Mouse (Mus musculus) midbrain, embryonic 15.5 days (tissue): ENCODE data around the gene Sh3kbp1. TPM values are rescaled to one million over a fixed set of nuclear protein-coding genes. Genes with fewer than 3 reads are reported as not detected.

Source experiments
- ATAC-seq: fragments of 200-750 bp; cut with Nextera tagmentation; replicated peaks from 2 replicates; pipeline ENCODE4 v1.8.0; 2017; ENCODE audit warnings: moderate TSS enrichment
- H3K27ac ChIP-seq: fragments of 300-500 bp; sonication (generic); 2 replicates; pipeline ENCODE4 v1.5.1; 2015; ENCODE audit warnings: mild to moderate bottlenecking, inconsistent platforms
- H3K27me3 ChIP-seq: fragments of 300-500 bp; sonication (generic); replicated peaks from 2 replicates; pipeline ENCODE4 v1.6.1; 2015; ENCODE audit warnings: inconsistent platforms
- H3K36me3 ChIP-seq: fragments of 300-500 bp; sonication (generic); replicated peaks from 2 replicates; pipeline ENCODE4 v1.6.1; 2015; ENCODE audit warnings: inconsistent platforms
- H3K4me1 ChIP-seq: fragments of 300-500 bp; sonication (generic); 2 replicates; pipeline ENCODE4 v1.6.1; 2015; ENCODE audit warnings: inconsistent platforms
- H3K4me2 ChIP-seq: fragments of 300-500 bp; sonication (generic); 2 replicates; pipeline ENCODE4 v1.6.1; 2015; ENCODE audit warnings: inconsistent platforms, mild to moderate bottlenecking, moderate library complexity
- H3K4me3 ChIP-seq: fragments of 300-500 bp; sonication (generic); 2 replicates; pipeline ENCODE4 v1.5.1; 2015; ENCODE audit warnings: mild to moderate bottlenecking, inconsistent platforms
- H3K9ac ChIP-seq: fragments of 300-500 bp; sonication (generic); 2 replicates; pipeline ENCODE4 v1.6.1; 2015; ENCODE audit warnings: mild to moderate bottlenecking, inconsistent platforms
- H3K9me3 ChIP-seq: fragments of 300-500 bp; sonication (generic); 2 replicates; pipeline ENCODE4 v1.6.1; 2016; ENCODE audit warnings: inconsistent platforms
- WGBS: fragments of 180-500 bp; shearing (Covaris S2); methylation state at CpG from one replicate; pipeline ENCODE4 v1.1.7; 2015; ENCODE audit warnings: mixed read lengths; 5-methylcytosine and 5-hydroxymethylcytosine counted together
- polyA plus RNA-seq: library from polyadenylated mRNA; unstranded; fragments of >200 nt; fragmentation: Nextera tagmentation; extraction: Ambion mirVana; gene quantifications from 2 replicates; pipeline ENCODE4 v1.2.1, GENCODE M21; 2015

Gene Sh3kbp1
- polyA plus RNA-seq, 1 experiment from 2014 or later = 44.5 TPM

DNA sequence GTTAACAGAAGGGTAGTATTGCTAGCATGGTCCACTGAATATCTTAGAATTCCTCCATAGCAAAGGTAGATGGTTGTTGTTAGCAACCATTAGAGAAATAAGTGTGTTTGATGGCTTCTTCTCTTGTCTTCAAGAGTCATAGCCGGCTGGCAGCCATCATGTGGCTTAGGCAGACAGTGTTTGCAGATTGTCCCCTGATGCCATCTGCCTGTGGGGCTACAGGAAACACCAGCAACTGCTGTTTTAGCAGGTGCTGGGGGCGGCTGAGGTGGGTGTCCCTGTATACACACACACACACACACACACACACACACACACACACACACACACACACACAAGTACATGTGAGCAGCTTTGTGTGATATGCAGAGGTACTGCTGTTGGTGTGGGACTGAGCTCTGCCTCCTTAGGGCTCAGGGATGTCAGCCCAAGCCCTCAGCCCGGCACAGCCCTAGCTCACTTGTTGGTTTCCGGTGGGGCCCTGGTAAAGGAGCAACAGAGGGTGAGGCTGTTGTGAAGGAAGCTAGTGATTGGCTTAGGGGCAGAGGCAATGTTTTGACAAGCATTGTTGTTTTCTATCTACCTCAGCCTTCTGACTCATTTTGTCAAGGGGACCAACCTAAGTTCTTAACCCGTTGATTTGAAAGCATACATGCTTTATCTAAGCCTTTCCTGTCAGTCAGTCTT, 130.9 kb downstream of the Sh3kbp1 start:
- H3K9me3 ChIP-seq = no peaks in the 10 kb centered on the region
- H3K27me3 ChIP-seq = no peaks in the 10 kb centered on the region
- H3K4me2 ChIP-seq = no peak overlapping the region
- 89% methylated on average over 5 of the region's 5 CpGs for WGBS
- no peak overlapping the region for H3K9ac ChIP-seq
- H3K4me3 ChIP-seq = no peak overlapping the region
- no peaks in the 10 kb centered on the region for H3K4me1 ChIP-seq
- ATAC-seq = no peak
- H3K27ac ChIP-seq = no peak overlapping the region
- no peaks in the 10 kb centered on the region for H3K36me3 ChIP-seq

DNA sequence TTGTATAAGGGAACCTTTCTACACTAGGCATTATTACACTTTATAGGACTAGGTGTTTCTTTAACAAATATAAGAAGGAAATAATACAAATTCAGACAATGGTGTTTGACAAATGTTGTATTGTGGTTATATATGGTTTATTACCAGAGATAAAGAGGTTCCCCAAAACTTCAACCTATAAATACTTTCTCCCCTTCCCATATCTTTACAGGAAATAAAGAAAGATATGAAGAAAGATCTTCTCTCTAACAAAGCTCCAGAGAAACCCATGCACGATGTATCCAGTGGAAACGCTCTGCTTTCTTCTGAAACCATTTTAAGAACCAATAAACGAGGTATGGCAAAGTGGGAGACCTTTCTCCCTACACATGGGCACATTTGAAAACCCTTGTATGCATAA, 136.7 kb downstream of the Sh3kbp1 start:
- 80% methylated on average over 3 of the region's 3 CpGs for WGBS
- Histone ChIP-seq H3K9ac (no peak overlapping the region), H3K9me3 (no peaks in the 10 kb centered on the region), H3K27ac (no peak overlapping the region), H3K4me3 (no peak overlapping the region), H3K4me1 (no peaks in the 10 kb centered on the region), H3K4me2 (no peak overlapping the region), H3K36me3 (no peaks in the 10 kb centered on the region), H3K27me3 (no peaks in the 10 kb centered on the region)
- ATAC-seq = no peak

- Histone ChIP-seq H3K9ac (no peak overlapping the region), H3K4me1 (no peaks in the 10 kb centered on the region), H3K4me3 (no peak overlapping the region), H3K36me3 (no peaks in the 10 kb centered on the region), H3K9me3 (no peaks in the 10 kb centered on the region), H3K27me3 (no peaks in the 10 kb centered on the region), H3K27ac (no peak overlapping the region), H3K4me2 (no peak overlapping the region)
- 34% methylated on average over 1 of the region's 1 CpGs for WGBS
- ATAC-seq = no peak
Measured at GRCm38 (mm10) chrX:159765850-159766249, 138.8 kb downstream of the Sh3kbp1 start.

GRCm38 (mm10) chrX:159769005-159769404, 141.9 kb downstream of the Sh3kbp1 start:
- no peak overlapping the region for H3K27ac ChIP-seq
- no peak overlapping the region for H3K4me3 ChIP-seq
- no peaks in the 10 kb centered on the region for H3K9me3 ChIP-seq
- 46% methylated on average over 2 of the region's 2 CpGs for WGBS
- H3K36me3 ChIP-seq = no peaks in the 10 kb centered on the region
- no peaks in the 10 kb centered on the region for H3K4me1 ChIP-seq
- ATAC-seq = no peak
- H3K27me3 ChIP-seq = no peaks in the 10 kb centered on the region
- H3K4me2 ChIP-seq = no peak overlapping the region
- no peak overlapping the region for H3K9ac ChIP-seq

- H3K27me3 ChIP-seq = no peaks in the 10 kb centered on the region
- H3K36me3 ChIP-seq = no peaks in the 10 kb centered on the region
- H3K27ac ChIP-seq = no peak overlapping the region
- H3K4me2 ChIP-seq = no peak overlapping the region
- H3K9ac ChIP-seq = no peak overlapping the region
- no peaks in the 10 kb centered on the region for H3K9me3 ChIP-seq
- no peak overlapping the region for H3K4me3 ChIP-seq
- H3K4me1 ChIP-seq = no peaks in the 10 kb centered on the region
- 80% methylated on average over 3 of the region's 3 CpGs for WGBS
- no peak for ATAC-seq
Measured at GRCm38 (mm10) chrX:159769773-159770172, 142.7 kb downstream of the Sh3kbp1 start.

DNA sequence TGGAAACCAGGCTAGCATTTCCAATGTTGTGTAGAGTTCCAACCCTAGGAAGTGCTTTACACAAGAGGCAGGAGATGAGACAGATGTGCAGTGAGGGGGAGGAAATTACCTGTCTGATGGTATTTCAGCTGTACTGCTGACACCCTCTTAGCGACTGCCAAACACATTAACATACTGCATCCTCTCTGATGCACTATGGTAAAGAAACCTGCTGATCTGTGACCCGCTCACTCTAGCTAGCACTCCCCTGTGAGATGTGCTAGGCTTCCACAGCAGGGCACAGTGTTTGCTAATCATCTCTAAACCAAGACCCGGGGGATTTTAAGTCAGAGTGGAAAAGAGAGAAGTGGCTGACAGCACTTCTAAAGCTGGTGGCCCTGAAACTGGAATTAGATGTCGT, 145.1 kb downstream of the Sh3kbp1 start:
- H3K9me3 ChIP-seq = no peaks in the 10 kb centered on the region
- no peak overlapping the region for H3K4me2 ChIP-seq
- no peak for ATAC-seq
- H3K27ac ChIP-seq = no peak overlapping the region
- 54% methylated on average over 4 of the region's 4 CpGs for WGBS
- H3K4me1 ChIP-seq = no peaks in the 10 kb centered on the region
- H3K27me3 ChIP-seq = no peaks in the 10 kb centered on the region
- H3K4me3 ChIP-seq = no peak overlapping the region
- H3K9ac ChIP-seq = no peak overlapping the region
- no peaks in the 10 kb centered on the region for H3K36me3 ChIP-seq

DNA sequence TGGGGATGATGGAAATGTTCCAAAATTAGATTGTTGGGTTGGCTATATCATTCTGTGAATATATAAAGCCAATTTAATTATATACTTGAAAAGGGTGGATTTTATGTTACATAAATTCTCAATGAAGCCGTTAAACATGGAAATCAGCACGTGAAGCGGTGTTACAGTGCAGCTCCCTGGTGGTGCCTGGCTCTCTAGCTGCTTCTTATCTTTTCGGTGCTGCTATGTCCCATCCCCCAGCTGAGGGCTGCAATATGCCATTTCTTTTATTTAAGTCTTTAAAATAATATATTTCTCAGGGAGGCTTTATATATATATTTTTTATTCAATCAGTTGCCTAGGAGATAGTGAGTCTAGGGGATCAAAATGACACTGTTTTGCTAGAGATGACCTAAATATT, 148.0 kb downstream of the Sh3kbp1 start:
- H3K36me3 ChIP-seq = no peaks in the 10 kb centered on the region
- no peaks in the 10 kb centered on the region for H3K4me1 ChIP-seq
- no peak overlapping the region for H3K9ac ChIP-seq
- H3K4me2 ChIP-seq = no peak overlapping the region
- 49% methylated on average over 4 of the region's 4 CpGs for WGBS
- peak; percentile 75 for ATAC-seq
- no peak overlapping the region for H3K4me3 ChIP-seq
- H3K9me3 ChIP-seq = no peaks in the 10 kb centered on the region
- peak overlapping the region; percentile 45; the same call in 1 of the 2 replicates for H3K27ac ChIP-seq
- H3K27me3 ChIP-seq = no peaks in the 10 kb centered on the region

GRCm38 (mm10) chrX:159778787-159779186, 151.7 kb downstream of the Sh3kbp1 start:
- no peak for ATAC-seq
- Histone ChIP-seq H3K9ac (no peak overlapping the region), H3K4me1 (no peaks in the 10 kb centered on the region), H3K36me3 (no peaks in the 10 kb centered on the region), H3K4me2 (no peak overlapping the region), H3K27ac (no peak overlapping the region), H3K4me3 (no peak overlapping the region), H3K27me3 (no peaks in the 10 kb centered on the region; the same call in 1 of the 2 replicates), H3K9me3 (no peaks in the 10 kb centered on the region)
- WGBS = 93% methylated on average over 1 of the region's 1 CpGs

DNA sequence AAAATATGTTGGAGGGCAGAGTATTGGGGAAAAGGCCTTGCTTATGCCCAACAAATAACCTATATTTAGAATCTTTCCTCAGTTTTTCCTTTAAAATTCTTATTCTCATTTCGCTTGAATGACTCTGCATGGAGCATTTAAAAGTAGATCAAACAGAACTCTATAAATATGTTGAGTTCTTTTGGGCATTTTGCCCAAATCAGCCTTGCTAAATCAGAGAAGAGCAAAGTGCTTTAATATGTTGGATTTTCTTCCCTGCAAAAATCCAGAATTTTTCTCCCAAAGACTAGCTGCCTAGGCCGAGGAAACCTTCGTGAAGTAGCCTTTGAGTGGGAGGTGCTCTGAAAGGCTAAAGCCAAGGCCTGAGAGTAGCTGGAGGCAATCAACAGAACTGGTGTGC, 163.4 kb downstream of the Sh3kbp1 start:
- no peak overlapping the region for H3K4me2 ChIP-seq
- H3K4me1 ChIP-seq = no peaks in the 10 kb centered on the region
- H3K27ac ChIP-seq = no peak overlapping the region
- H3K36me3 ChIP-seq = no peaks in the 10 kb centered on the region
- no peak overlapping the region for H3K9ac ChIP-seq
- 63% methylated on average over 3 of the region's 3 CpGs for WGBS
- ATAC-seq = no peak
- no peak overlapping the region for H3K4me3 ChIP-seq
- H3K27me3 ChIP-seq = no peaks in the 10 kb centered on the region
- H3K9me3 ChIP-seq = no peaks in the 10 kb centered on the region

DNA sequence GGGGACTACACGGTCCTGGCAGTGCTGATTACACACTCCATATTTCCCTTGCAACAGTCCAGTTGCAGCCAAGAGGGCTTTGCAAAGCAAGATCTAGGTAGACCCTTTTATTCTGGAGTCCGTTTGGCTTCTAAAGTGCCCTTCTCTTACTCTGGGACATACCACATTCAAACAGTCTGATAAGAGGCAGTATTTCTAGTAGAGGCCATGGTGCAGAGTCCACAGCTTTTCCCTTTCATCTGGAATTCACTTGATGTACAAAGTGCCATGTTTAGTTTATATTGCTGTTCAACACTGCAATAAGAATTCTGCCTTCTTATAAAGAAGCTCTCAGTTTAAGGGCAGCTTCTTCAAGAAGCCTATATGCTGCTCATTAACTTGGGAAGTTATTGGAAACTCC, 168.5 kb downstream of the Sh3kbp1 start:
- Histone ChIP-seq H3K4me1 (no peaks in the 10 kb centered on the region), H3K9ac (no peak overlapping the region), H3K4me3 (no peak overlapping the region), H3K4me2 (no peak overlapping the region), H3K27me3 (no peaks in the 10 kb centered on the region), H3K36me3 (no peaks in the 10 kb centered on the region), H3K9me3 (no peaks in the 10 kb centered on the region), H3K27ac (no peak overlapping the region)
- ATAC-seq = no peak
- WGBS = 64% methylated on average over 2 of the region's 2 CpGs

DNA sequence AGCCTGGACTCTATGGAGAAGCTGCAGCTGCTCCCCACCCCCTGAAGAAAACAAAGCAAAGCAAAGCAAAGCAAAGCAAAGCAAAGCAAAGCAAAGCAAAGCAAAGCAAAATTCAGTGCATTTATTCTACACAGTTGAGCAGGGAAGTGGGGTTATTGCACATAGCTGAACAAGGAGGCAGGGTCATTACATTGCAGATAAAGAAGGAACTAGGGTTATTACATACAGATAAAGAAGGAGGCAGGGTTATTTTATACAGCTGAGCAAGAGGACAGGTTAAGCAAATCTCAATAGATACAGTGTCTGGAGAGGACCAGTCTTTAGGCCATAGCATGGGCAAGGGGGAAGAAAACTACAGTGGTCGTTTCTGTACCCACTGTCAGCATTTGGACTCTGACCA, 177.3 kb downstream of the Sh3kbp1 start:
- H3K9me3 ChIP-seq = no peaks in the 10 kb centered on the region
- no peaks in the 10 kb centered on the region for H3K36me3 ChIP-seq
- no peak for ATAC-seq
- no peak overlapping the region for H3K4me2 ChIP-seq
- no peak overlapping the region for H3K27ac ChIP-seq
- no peaks in the 10 kb centered on the region for H3K27me3 ChIP-seq
- H3K4me1 ChIP-seq = no peaks in the 10 kb centered on the region
- 66% methylated on average over 1 of the region's 1 CpGs for WGBS
- H3K9ac ChIP-seq = no peak overlapping the region
- H3K4me3 ChIP-seq = no peak overlapping the region

DNA sequence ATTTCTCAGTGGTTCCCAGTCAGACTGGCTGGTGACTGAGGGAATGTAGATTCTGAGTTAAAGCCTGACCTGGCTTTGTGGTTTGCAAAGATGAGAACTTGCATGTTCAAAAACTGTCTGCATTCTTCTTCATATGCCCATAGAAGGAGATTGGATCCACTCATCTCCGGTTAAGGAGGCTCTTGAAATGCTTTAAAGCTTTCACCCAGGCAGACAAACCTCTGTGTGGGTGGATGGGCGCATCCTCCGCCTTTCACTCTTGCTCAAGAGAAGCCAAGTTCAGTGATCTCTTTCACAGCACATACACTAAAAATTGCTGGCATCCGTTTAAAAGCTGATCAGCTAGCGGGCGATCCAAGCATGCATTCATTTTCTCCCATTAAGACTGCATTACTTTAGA, 182.4 kb downstream of the Sh3kbp1 start:
- H3K9ac ChIP-seq = no peak overlapping the region
- no peak overlapping the region for H3K4me3 ChIP-seq
- H3K4me2 ChIP-seq = no peak overlapping the region
- no peaks in the 10 kb centered on the region for H3K9me3 ChIP-seq
- H3K4me1 ChIP-seq = no peaks in the 10 kb centered on the region
- H3K36me3 ChIP-seq = no peaks in the 10 kb centered on the region
- WGBS = 82% methylated on average over 6 of the region's 6 CpGs
- H3K27ac ChIP-seq = no peak overlapping the region
- H3K27me3 ChIP-seq = no peaks in the 10 kb centered on the region
- ATAC-seq = no peak

- H3K4me2 ChIP-seq = no peak overlapping the region
- ATAC-seq = no peak
- 83% methylated on average over 3 of the region's 3 CpGs for WGBS
Measured at GRCm38 (mm10) chrX:159810469-159810868, 183.4 kb downstream of the Sh3kbp1 start.

More at GRCm38 (mm10) chrX:159810469-159810868, 183.4 kb downstream of the Sh3kbp1 start:
- Histone ChIP-seq H3K36me3 (no peaks in the 10 kb centered on the region), H3K9ac (no peak overlapping the region), H3K27ac (no peak overlapping the region), H3K4me1 (no peaks in the 10 kb centered on the region), H3K4me3 (no peak overlapping the region), H3K27me3 (no peaks in the 10 kb centered on the region), H3K9me3 (no peaks in the 10 kb centered on the region)
